In genomic region chr6:53143846-53144584, GRCm38 (mm10) we compare ENCODE assay signal across 8 mouse cellular contexts.
A peak's percentile ranks its signal among the peaks of the same experiment; 100 is the strongest.
DNase-seq lines count a peak whose midpoint lies in the region; TF ChIP-seq lines count a peak whose summit lies in the region.

No protein-coding gene starts in this region.

- H3K27ac ChIP-seq in cerebellum, adult 2 months (ENCODE audit: insufficient read depth, low read length): no peak overlapping the region

- TF ChIP-seq CTCF in cerebellum, adult 2 months (IDR thresholded peaks at IDR 0.05; ENCODE audit: borderline replicate concordance, insufficient read depth, low read depth, low read length): peak; percentile 57; the same call in 1 of the 2 replicates

- no peaks in the 10 kb centered on the region for H3K4me1 ChIP-seq in cerebellum, adult 2 months (ENCODE audit: control insufficient read depth, insufficient read depth, low read length)

- TF ChIP-seq POLR2A in cerebellum, adult 2 months (IDR thresholded peaks at IDR 0.05; ENCODE audit: borderline replicate concordance, insufficient read depth, low read length): no peak

- WGBS in cerebellum, adult 2 months: 28% methylated on average over 4 of the region's 4 CpGs

- H3K27me3 ChIP-seq in cerebellum, adult 2 months (ENCODE audit: control insufficient read depth, insufficient read depth, low read length): no peaks in the 10 kb centered on the region

- no peak overlapping the region for H3K4me3 ChIP-seq in cerebellum, adult 2 months (replicated peaks; ENCODE audit: insufficient read depth, low read depth, low read length)

- peak; percentile 59 for DNase-seq in heart, adult 11 months
- DNase-seq in heart, adult 9 months (ENCODE audit: low spot score in 2 of 2): no peak
- DNase-seq in CD4-positive, CD25-positive, alpha-beta regulatory T cell, adult 2 months (ENCODE audit: low read depth, low spot score): peak; percentile 43
- DNase-seq in cerebellum, adult 2 months: peak; percentile 37 to 51
- peak; percentile 82 for DNase-seq in forelimb bud, embryonic 11.5 days (ENCODE audit: low read depth, low spot score)
- peak; percentile 44 for DNase-seq in layer of hippocampus, adult 11-12 months (ENCODE audit: low spot score)
- peak; percentile 43 for DNase-seq in lung, postnatal 14 days
- DNase-seq in testis, postnatal 10 days (ENCODE audit: low spot score): peak; percentile 74

Comparison
In these comparisons a context has a peak if more than half of its experiments do, and no peak if none do; other contexts are left out.
1. DNase-seq: peak in heart, adult 11 months (single experiment), CD4-positive, CD25-positive, alpha-beta regulatory T cell, adult 2 months (single experiment), cerebellum, adult 2 months (2 of 2), forelimb bud, embryonic 11.5 days (single experiment), layer of hippocampus, adult 11-12 months (single experiment), lung, postnatal 14 days (single experiment) and testis, postnatal 10 days (single experiment); none in heart, adult 9 months (0 of 2).